Mouse (Mus musculus): ENCODE data around the gene Hint1. TPM values are rescaled to one million over a fixed set of nuclear protein-coding genes. Genes with fewer than 3 reads are reported as not detected.

Gene Hint1
- polyA plus RNA-seq (2014; fragmentation: Nextera tagmentation; extraction: Ambion mirVana) = 831 and 868 TPM in 2 replicates

DNA sequence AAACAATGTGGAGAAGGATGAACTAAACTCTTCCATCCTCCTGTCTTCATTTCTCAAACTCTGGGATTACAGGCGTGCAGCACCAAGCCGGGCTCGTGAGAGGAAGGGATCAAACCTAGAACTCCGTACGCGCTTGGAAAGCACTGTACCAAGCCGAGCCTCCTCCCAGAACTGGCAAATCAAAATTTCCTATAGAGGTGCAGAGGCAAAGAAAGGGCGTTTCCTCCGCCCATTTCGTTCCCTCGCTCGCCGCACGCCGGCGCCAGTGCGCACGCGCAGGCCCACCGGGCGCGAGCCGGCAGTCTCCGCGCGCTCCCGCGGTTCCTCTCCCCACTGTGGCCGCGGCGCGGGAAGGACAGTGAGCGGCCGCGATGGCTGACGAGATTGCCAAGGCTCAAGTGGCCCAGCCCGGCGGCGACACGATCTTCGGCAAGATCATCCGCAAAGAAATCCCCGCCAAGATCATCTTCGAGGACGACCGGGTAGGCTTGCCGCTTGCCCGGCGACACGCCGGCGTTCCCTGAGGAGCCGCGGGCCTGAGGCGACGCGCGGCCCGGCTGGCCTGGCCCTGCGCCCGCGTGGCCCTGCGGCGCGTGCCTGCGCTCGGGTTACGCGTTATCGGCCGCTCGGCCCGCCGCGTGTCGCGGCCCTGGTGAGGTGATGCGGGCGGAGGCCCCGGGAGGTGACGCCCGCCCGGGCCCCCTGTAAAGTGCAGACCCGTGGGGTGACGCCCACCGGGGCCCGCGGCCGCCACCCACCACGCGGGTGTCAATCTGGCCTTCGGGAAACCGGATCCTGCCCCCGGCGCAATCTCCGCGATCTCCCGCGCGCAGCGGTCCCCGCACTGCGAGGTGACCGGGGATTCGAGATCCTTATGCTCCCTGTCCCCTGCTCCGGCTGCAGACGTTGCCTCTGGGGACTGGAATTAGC is at the start of gene Hint1:
Gene Hint1, plus strand, starts transcription at position 265 of the 930 bp plus-strand sequence.
- peak within 1 kb of the TSS; percentile 89 for H3K27ac ChIP-seq (ENCODE audit: low read depth, low read length)
- H3K4me3 ChIP-seq (ENCODE audit: low read depth, low read length) = peak within 1 kb of the TSS; percentile 83
- ATAC-seq (ENCODE audit: low read depth) = peak; percentile 83
- peaks cover 23% of the 10 kb centered on the region for H3K4me1 ChIP-seq (ENCODE audit: control insufficient read depth, insufficient read depth, low read length)
- no peaks in the 10 kb centered on the region for H3K27me3 ChIP-seq (ENCODE audit: control insufficient read depth, insufficient read depth, low read length)
- H3K4me2 ChIP-seq (ENCODE audit: low read depth, low read length) = peak within 1 kb of the TSS; percentile 60
- WGBS = under 1% methylated on average over 106 of the region's 107 CpGs
- H3K36me3 ChIP-seq (ENCODE audit: control insufficient read depth, insufficient read depth, low read length) = peaks cover 10% of the 10 kb centered on the region
- peak within 1 kb of the TSS; percentile 99 for H3K9ac ChIP-seq (replicated peaks; ENCODE audit: low read depth, low read length)
- no peaks in the 10 kb centered on the region for H3K9me3 ChIP-seq (ENCODE audit: control insufficient read depth, low read length)

DNA sequence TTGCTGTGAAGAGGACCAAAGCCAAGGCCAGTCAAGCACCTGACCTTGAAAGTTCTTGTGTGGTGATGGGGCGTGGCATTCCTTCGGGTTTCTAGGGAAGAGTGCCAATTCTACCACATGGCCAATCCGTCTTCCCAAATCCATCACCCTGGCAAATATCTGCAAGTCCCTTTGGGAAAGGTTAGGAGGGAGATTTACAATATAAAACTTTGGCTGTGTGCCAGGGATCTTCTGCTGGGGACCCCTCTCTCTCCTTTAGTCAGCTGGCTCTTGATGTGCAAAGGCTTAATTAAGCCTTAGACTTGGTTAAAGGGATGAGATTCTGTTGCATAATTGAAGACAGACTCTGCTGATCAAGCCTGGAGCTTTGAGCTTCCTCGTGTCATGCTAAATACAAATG is 48.7 kb upstream of the Hint1 start:
- ATAC-seq (ENCODE audit: low read depth) = no peak
- Histone ChIP-seq H3K27ac (ENCODE audit: low read depth, low read length) (no peak overlapping the region), H3K9ac (replicated peaks; ENCODE audit: low read depth, low read length) (no peak overlapping the region), H3K27me3 (ENCODE audit: control insufficient read depth, insufficient read depth, low read length) (no peaks in the 10 kb centered on the region), H3K4me2 (ENCODE audit: low read depth, low read length) (no peak overlapping the region), H3K4me1 (ENCODE audit: control insufficient read depth, insufficient read depth, low read length) (no peaks in the 10 kb centered on the region), H3K9me3 (ENCODE audit: control insufficient read depth, low read length) (no peaks in the 10 kb centered on the region), H3K36me3 (ENCODE audit: control insufficient read depth, insufficient read depth, low read length) (no peaks in the 10 kb centered on the region), H3K4me3 (ENCODE audit: low read depth, low read length) (no peak overlapping the region)
- WGBS = 29% methylated on average over 4 of the region's 4 CpGs

DNA sequence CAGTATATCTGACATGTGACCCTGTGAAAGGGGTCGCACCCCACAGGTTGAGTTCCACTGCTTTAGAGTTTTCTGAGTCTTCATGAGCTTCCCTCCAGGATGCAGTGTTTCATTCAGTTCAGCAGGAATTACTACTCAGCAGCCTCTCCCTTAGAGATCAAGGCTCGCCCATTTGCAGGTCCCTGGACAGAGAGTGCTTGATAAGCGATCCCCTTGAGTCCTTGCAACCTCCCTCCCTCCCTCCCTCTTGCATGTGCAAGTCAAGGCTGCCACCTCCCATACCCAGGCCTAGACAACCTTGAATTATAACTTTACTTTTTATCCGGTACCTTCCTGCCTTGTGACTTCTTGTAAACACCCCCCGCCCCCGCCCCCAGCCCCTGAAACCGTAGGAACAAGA is 46.7 kb upstream of the Hint1 start:
- no peaks in the 10 kb centered on the region for H3K27me3 ChIP-seq (ENCODE audit: control insufficient read depth, insufficient read depth, low read length)
- H3K27ac ChIP-seq (ENCODE audit: low read depth, low read length) = no peak overlapping the region
- no peak overlapping the region for H3K4me3 ChIP-seq (ENCODE audit: low read depth, low read length)
- WGBS = 62% methylated on average over 7 of the region's 7 CpGs
- H3K36me3 ChIP-seq (ENCODE audit: control insufficient read depth, insufficient read depth, low read length) = no peaks in the 10 kb centered on the region
- no peaks in the 10 kb centered on the region for H3K4me1 ChIP-seq (ENCODE audit: control insufficient read depth, insufficient read depth, low read length)
- no peak overlapping the region for H3K9ac ChIP-seq (replicated peaks; ENCODE audit: low read depth, low read length)
- H3K4me2 ChIP-seq (ENCODE audit: low read depth, low read length) = no peak overlapping the region
- no peaks in the 10 kb centered on the region for H3K9me3 ChIP-seq (ENCODE audit: control insufficient read depth, low read length)
- ATAC-seq (ENCODE audit: low read depth) = no peak

- ATAC-seq (ENCODE audit: low read depth) = no peak
Observed at GRCm38 (mm10) chr11:54823467-54823866, 42.7 kb upstream of the Hint1 start.

GRCm38 (mm10) chr11:54825774-54826173 is 40.4 kb upstream of the Hint1 start:
- no peak overlapping the region for H3K9ac ChIP-seq (replicated peaks; ENCODE audit: low read depth, low read length)
- H3K4me1 ChIP-seq (ENCODE audit: control insufficient read depth, insufficient read depth, low read length) = no peaks in the 10 kb centered on the region
- no peaks in the 10 kb centered on the region for H3K9me3 ChIP-seq (ENCODE audit: control insufficient read depth, low read length)
- no peak overlapping the region for H3K27ac ChIP-seq (ENCODE audit: low read depth, low read length)
- WGBS = 81% methylated on average over 4 of the region's 4 CpGs
- H3K27me3 ChIP-seq (ENCODE audit: control insufficient read depth, insufficient read depth, low read length) = no peaks in the 10 kb centered on the region
- no peak overlapping the region for H3K4me3 ChIP-seq (ENCODE audit: low read depth, low read length)
- H3K4me2 ChIP-seq (ENCODE audit: low read depth, low read length) = no peak overlapping the region
- H3K36me3 ChIP-seq (ENCODE audit: control insufficient read depth, insufficient read depth, low read length) = no peaks in the 10 kb centered on the region
- ATAC-seq (ENCODE audit: low read depth) = no peak

More at GRCm38 (mm10) chr11:54823467-54823866, 42.7 kb upstream of the Hint1 start:
- WGBS = 87% methylated on average over 4 of the region's 4 CpGs
- H3K4me1 ChIP-seq (ENCODE audit: control insufficient read depth, insufficient read depth, low read length) = no peaks in the 10 kb centered on the region
- no peak overlapping the region for H3K27ac ChIP-seq (ENCODE audit: low read depth, low read length)
- no peak overlapping the region for H3K9ac ChIP-seq (replicated peaks; ENCODE audit: low read depth, low read length)
- no peaks in the 10 kb centered on the region for H3K36me3 ChIP-seq (ENCODE audit: control insufficient read depth, insufficient read depth, low read length)
- H3K9me3 ChIP-seq (ENCODE audit: control insufficient read depth, low read length) = no peaks in the 10 kb centered on the region
- H3K4me3 ChIP-seq (ENCODE audit: low read depth, low read length) = no peak overlapping the region
- H3K27me3 ChIP-seq (ENCODE audit: control insufficient read depth, insufficient read depth, low read length) = no peaks in the 10 kb centered on the region
- H3K4me2 ChIP-seq (ENCODE audit: low read depth, low read length) = no peak overlapping the region

GRCm38 (mm10) chr11:54826819-54827218 is 39.4 kb upstream of the Hint1 start:
- ATAC-seq (ENCODE audit: low read depth) = no peak

DNA sequence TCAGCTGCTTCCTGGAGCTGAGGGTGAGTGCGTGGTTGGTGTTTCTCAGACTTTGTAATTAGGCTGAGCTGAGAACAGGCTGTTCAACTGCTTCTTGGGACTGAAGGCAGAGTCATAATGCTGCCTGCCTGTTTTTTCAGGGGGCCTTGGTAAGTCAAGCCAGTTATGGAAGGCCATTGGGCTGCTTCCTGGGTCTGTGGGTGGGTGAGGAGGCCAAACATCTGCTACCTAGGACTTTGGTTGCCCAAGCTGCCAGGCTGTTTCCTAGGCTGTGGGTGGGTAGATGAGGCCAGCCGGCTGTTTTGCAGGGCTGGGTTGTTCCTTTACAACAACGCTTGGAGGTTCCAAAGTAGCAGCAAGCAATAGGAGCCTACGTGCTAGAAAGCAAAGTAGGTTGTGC is 32.4 kb upstream of the Hint1 start:
- H3K4me2 ChIP-seq (ENCODE audit: low read depth, low read length) = no peak overlapping the region
- H3K4me1 ChIP-seq (ENCODE audit: control insufficient read depth, insufficient read depth, low read length) = no peaks in the 10 kb centered on the region
- no peaks in the 10 kb centered on the region for H3K36me3 ChIP-seq (ENCODE audit: control insufficient read depth, insufficient read depth, low read length)
- WGBS = 93% methylated on average over 4 of the region's 4 CpGs
- ATAC-seq (ENCODE audit: low read depth) = no peak
- H3K4me3 ChIP-seq (ENCODE audit: low read depth, low read length) = no peak overlapping the region
- no peak overlapping the region for H3K9ac ChIP-seq (replicated peaks; ENCODE audit: low read depth, low read length)
- no peaks in the 10 kb centered on the region for H3K9me3 ChIP-seq (ENCODE audit: control insufficient read depth, low read length)
- H3K27ac ChIP-seq (ENCODE audit: low read depth, low read length) = no peak overlapping the region
- no peaks in the 10 kb centered on the region for H3K27me3 ChIP-seq (ENCODE audit: control insufficient read depth, insufficient read depth, low read length)

More at GRCm38 (mm10) chr11:54826819-54827218, 39.4 kb upstream of the Hint1 start:
- Histone ChIP-seq H3K4me1 (ENCODE audit: control insufficient read depth, insufficient read depth, low read length) (no peaks in the 10 kb centered on the region), H3K27me3 (ENCODE audit: control insufficient read depth, insufficient read depth, low read length) (no peaks in the 10 kb centered on the region), H3K4me2 (ENCODE audit: low read depth, low read length) (no peak overlapping the region), H3K4me3 (ENCODE audit: low read depth, low read length) (no peak overlapping the region), H3K9ac (replicated peaks; ENCODE audit: low read depth, low read length) (no peak overlapping the region), H3K27ac (ENCODE audit: low read depth, low read length) (no peak overlapping the region), H3K36me3 (ENCODE audit: control insufficient read depth, insufficient read depth, low read length) (no peaks in the 10 kb centered on the region), H3K9me3 (ENCODE audit: control insufficient read depth, low read length) (no peaks in the 10 kb centered on the region)
- WGBS = 78% methylated on average over 8 of the region's 8 CpGs

DNA sequence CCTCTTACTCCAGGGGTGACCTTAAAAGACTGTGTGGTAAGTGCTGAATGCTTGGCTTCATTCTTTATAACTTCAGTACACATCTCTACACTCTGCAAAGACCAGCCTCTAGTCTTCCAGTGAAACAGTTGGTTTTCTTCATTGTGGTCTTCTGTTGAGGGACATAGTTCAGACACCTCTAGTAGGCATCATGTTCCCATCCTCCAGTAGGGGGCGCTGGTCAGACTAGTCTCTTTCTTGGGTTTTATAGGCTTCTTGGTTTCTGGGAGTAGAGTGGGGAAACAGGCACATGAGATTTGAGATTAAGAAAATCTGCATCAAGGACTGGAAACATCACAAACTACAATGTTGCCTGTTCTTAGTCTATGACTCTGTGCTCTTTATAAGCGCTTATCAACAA is 31.6 kb upstream of the Hint1 start:
- no peak overlapping the region for H3K4me3 ChIP-seq (ENCODE audit: low read depth, low read length)
- ATAC-seq (ENCODE audit: low read depth) = no peak
- H3K27ac ChIP-seq (ENCODE audit: low read depth, low read length) = no peak overlapping the region
- WGBS = 67% methylated on average over 2 of the region's 2 CpGs
- no peaks in the 10 kb centered on the region for H3K9me3 ChIP-seq (ENCODE audit: control insufficient read depth, low read length)
- no peaks in the 10 kb centered on the region for H3K27me3 ChIP-seq (ENCODE audit: control insufficient read depth, insufficient read depth, low read length)
- H3K9ac ChIP-seq (replicated peaks; ENCODE audit: low read depth, low read length) = no peak overlapping the region
- no peaks in the 10 kb centered on the region for H3K4me1 ChIP-seq (ENCODE audit: control insufficient read depth, insufficient read depth, low read length)
- no peaks in the 10 kb centered on the region for H3K36me3 ChIP-seq (ENCODE audit: control insufficient read depth, insufficient read depth, low read length)
- H3K4me2 ChIP-seq (ENCODE audit: low read depth, low read length) = no peak overlapping the region

DNA sequence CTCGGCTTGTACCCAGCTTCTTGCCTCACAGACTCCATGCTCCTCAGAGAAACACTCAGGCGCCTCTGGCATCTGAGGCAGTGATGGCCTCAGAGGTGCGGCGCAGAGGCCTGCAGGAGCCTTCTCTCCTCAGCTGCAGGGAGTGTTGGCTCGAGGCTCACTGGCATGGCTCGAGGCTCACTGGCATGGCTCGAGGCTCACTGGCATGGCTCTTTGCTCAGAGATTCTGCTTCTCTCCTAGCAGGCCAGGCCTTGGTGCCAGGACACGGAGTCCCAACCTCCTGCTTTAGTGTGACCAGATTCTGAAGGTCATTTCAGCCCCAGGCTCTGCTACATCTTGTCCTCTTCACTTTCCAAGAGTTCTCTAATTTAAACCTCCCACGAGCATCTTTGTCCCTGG is 30.1 kb upstream of the Hint1 start:
- Histone ChIP-seq H3K9ac (replicated peaks; ENCODE audit: low read depth, low read length) (no peak overlapping the region), H3K4me2 (ENCODE audit: low read depth, low read length) (no peak overlapping the region), H3K4me3 (ENCODE audit: low read depth, low read length) (no peak overlapping the region), H3K9me3 (ENCODE audit: control insufficient read depth, low read length) (no peaks in the 10 kb centered on the region), H3K27me3 (ENCODE audit: control insufficient read depth, insufficient read depth, low read length) (no peaks in the 10 kb centered on the region), H3K36me3 (ENCODE audit: control insufficient read depth, insufficient read depth, low read length) (no peaks in the 10 kb centered on the region), H3K4me1 (ENCODE audit: control insufficient read depth, insufficient read depth, low read length) (no peaks in the 10 kb centered on the region), H3K27ac (ENCODE audit: low read depth, low read length) (no peak overlapping the region)
- WGBS = 83% methylated on average over 9 of the region's 9 CpGs
- no peak for ATAC-seq (ENCODE audit: low read depth)
